Mouse (Mus musculus): Measurements from ENCODE around the gene Aym1.

GRCm38 (mm10) chr5:113402702-113403101, 45.6 kb downstream of the Aym1 start:
- TF ChIP-seq CTCF (conservative IDR thresholded peaks at IDR 0.05; ENCODE audit: low read length) (no peak), NANOG (IDR thresholded peaks at IDR 0.05; ENCODE audit: borderline replicate concordance, low read length) (no peak)

Data from E14TG2a.4 (cell line).